Mouse (Mus musculus): ENCODE measurements at regions not wholly inside any gene's neighbourhood (a gene's known extent, or its start where the extent isn't known, plus 50 kb on each side); places are given as distances from the start of the nearest gene placed in this dataset.

DNA sequence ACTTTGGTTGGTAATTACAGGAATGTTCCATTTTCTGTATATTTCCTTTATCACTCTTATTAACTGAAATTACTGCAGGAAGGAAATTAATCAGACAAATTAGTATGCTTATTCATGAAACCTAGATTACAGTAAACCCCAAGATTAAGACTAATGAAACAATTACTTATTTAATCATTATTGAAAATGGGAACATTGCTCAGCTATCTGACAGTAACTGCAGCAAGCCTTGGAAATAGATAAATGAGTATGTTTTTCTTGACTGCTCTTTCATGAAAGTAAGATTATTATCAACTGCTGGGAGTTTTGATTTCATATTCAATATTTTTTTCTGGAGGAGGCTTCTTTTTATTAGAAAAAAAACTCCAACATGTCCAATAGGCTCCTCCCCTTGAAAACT, 230.8 kb upstream of the Mmadhc start:
- ATAC-seq (ENCODE audit: insufficient number of reproducible peaks, low FRiP score, low TSS enrichment, low read depth) = no peak
- H3K4me2 ChIP-seq = no peak overlapping the region

GRCm38 (mm10) chr2:50524838-50525615, 228.4 kb upstream of the Mmadhc start:
- H3K27ac ChIP-seq = no peak overlapping the region
- no peaks in the 10 kb centered on the region for H3K4me1 ChIP-seq
- no peak overlapping the region for H3K4me2 ChIP-seq
- no peak overlapping the region for H3K4me3 ChIP-seq
- no peaks in the 10 kb centered on the region for H3K27me3 ChIP-seq
- 86% methylated on average over 10 of the region's 10 CpGs for WGBS
- no peaks in the 10 kb centered on the region for H3K9me3 ChIP-seq
- no peak overlapping the region for H3K9ac ChIP-seq
- no peaks in the 10 kb centered on the region for H3K36me3 ChIP-seq
- ATAC-seq (ENCODE audit: insufficient number of reproducible peaks, low FRiP score, low TSS enrichment, low read depth) = no peak

More for the DNA sequence above, 230.8 kb upstream of the Mmadhc start:
- Histone ChIP-seq H3K27me3 (no peaks in the 10 kb centered on the region), H3K9ac (no peak overlapping the region), H3K36me3 (no peaks in the 10 kb centered on the region), H3K4me1 (no peaks in the 10 kb centered on the region), H3K4me3 (no peak overlapping the region), H3K27ac (no peak overlapping the region), H3K9me3 (no peaks in the 10 kb centered on the region)

GRCm38 (mm10) chr2:50520169-50520568, 223.6 kb upstream of the Mmadhc start:
- H3K36me3 ChIP-seq = no peaks in the 10 kb centered on the region
- no peaks in the 10 kb centered on the region for H3K4me1 ChIP-seq
- no peak overlapping the region for H3K4me3 ChIP-seq
- H3K9ac ChIP-seq = no peak overlapping the region
- no peaks in the 10 kb centered on the region for H3K9me3 ChIP-seq
- no peaks in the 10 kb centered on the region for H3K27me3 ChIP-seq
- WGBS = 30% methylated on average over 8 of the region's 8 CpGs
- 0 out of 2 replicates have a peak overlapping the region, but pooled peaks have one; percentile 12 for H3K4me2 ChIP-seq
- no peak overlapping the region; the same call in 1 of the 2 replicates for H3K27ac ChIP-seq
- ATAC-seq (ENCODE audit: insufficient number of reproducible peaks, low FRiP score, low TSS enrichment, low read depth) = no peak

DNA sequence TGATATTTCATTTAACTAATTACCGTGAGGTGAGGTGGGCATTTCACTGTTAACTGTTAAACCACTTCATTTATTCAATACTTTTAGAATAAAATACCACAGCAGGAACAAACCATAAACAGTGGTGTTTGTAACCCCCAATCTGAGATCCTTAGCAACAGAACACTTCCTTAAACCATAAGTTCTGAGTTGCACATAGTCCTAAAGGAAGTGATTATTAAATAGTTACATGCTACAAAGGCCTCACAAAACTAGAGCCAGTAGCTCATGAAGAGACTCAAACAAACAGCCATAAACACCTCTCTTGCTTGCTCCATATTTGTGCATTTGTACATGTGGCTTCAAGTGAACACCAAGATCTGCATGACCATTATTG, 222.5 kb upstream of the Mmadhc start:
- H3K36me3 ChIP-seq = no peaks in the 10 kb centered on the region
- no peak overlapping the region for H3K27ac ChIP-seq

DNA sequence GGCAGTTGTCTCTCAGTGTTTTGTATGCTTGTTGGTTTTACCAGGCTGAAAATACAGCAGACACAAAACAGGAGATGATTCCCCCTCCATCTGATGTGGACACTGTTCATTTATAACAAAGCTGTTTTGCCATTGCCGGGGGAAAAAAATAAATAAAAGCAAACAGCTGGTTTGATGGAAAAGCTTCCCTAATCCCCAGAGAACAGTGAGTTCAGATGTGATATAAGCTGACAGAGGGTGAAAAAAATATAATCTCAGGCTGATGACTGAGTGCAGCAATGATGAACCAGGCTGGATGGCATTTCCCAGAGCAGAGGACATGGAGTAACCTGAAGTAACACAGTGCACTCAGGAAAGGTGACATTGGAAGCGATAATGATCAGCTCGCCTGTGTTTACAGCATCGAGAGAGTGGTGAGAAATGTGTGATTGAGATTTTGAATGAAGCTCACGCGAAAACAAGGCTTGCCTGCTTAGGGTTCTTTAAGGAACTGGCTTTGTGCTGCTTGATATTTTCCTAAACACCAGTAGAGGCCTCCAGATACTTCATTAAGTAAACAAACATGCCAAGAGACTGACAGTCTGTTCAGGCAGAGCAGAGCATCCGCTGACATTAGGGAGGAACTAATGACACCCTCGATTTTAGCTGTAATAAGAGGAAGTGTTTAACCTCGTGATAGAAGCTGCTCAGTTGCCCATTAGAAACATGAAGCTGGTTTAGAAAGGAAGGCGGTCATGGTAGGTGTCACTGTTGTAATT, 221.9 kb upstream of the Mmadhc start:
- Histone ChIP-seq H3K27ac (no peak overlapping the region), H3K4me1 (no peaks in the 10 kb centered on the region), H3K27me3 (no peaks in the 10 kb centered on the region), H3K4me3 (no peak overlapping the region), H3K36me3 (no peaks in the 10 kb centered on the region), H3K4me2 (no peak overlapping the region), H3K9me3 (no peaks in the 10 kb centered on the region), H3K9ac (no peak overlapping the region)
- ATAC-seq (ENCODE audit: insufficient number of reproducible peaks, low FRiP score, low TSS enrichment, low read depth) = no peak
- WGBS = 39% methylated on average over 10 of the region's 10 CpGs

More for the DNA sequence above, 222.5 kb upstream of the Mmadhc start:
- H3K4me3 ChIP-seq = no peak overlapping the region
- H3K9me3 ChIP-seq = no peaks in the 10 kb centered on the region
- H3K9ac ChIP-seq = no peak overlapping the region
- no peaks in the 10 kb centered on the region for H3K27me3 ChIP-seq
- no peaks in the 10 kb centered on the region for H3K4me1 ChIP-seq
- ATAC-seq (ENCODE audit: insufficient number of reproducible peaks, low FRiP score, low TSS enrichment, low read depth) = no peak
- H3K4me2 ChIP-seq = no peak overlapping the region
- WGBS = 53% methylated on average over 1 of the region's 1 CpGs

- no peak overlapping the region for H3K9ac ChIP-seq
- 89% methylated on average over 4 of the region's 4 CpGs for WGBS
- no peak overlapping the region for H3K4me2 ChIP-seq
- ATAC-seq (ENCODE audit: insufficient number of reproducible peaks, low FRiP score, low TSS enrichment, low read depth) = no peak
- no peak overlapping the region for H3K4me3 ChIP-seq
- H3K9me3 ChIP-seq = no peaks in the 10 kb centered on the region
- no peaks in the 10 kb centered on the region for H3K27me3 ChIP-seq
- no peak overlapping the region for H3K27ac ChIP-seq
- H3K4me1 ChIP-seq = no peaks in the 10 kb centered on the region
- H3K36me3 ChIP-seq = no peaks in the 10 kb centered on the region
Observed at GRCm38 (mm10) chr2:50513276-50513675, 216.7 kb upstream of the Mmadhc start.

DNA sequence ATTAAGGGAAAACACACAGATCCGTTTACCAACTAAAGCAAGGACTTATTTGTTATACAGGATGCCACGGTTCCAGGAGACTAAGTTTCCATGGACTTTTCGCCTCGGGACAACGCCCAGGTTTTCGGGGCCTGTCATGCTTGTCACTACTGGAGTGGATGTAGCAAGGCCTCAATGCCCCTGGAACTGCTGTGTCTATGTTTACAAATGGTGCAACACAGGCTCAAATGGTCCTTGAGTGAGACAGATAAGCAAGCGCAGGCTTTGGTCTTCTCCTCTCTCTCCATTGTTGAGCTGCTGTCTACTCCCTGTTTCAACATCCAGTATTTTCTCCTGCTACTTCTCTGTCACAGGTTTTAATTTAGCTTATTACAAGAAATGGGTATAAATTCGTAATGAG, 202.1 kb upstream of the Mmadhc start:
- Histone ChIP-seq H3K27me3 (no peaks in the 10 kb centered on the region), H3K36me3 (no peaks in the 10 kb centered on the region)
- 91% methylated on average over 8 of the region's 8 CpGs for WGBS

DNA sequence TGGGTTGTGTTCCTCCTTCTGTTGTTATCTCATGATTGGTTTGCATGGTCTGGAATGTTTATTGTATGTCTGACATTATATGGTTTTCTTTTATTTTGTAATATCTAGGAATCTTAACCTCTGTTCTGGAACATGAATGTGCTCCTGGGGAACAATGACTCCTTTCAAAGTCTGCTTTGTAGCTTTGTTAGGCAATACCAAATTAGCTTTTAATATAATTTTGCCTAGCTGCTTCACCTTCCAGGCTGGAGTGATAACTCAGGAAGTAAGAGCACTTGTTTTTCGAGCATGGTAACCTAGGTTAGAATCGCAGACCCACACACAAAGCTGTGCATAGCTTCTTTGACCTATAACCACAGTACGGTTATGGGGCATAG, 199.4 kb upstream of the Mmadhc start:
- no peaks in the 10 kb centered on the region for H3K9me3 ChIP-seq
- H3K36me3 ChIP-seq = no peaks in the 10 kb centered on the region
- H3K27ac ChIP-seq = no peak overlapping the region
- peaks cover 7% of the 10 kb centered on the region; the same call in 1 of the 2 replicates for H3K4me1 ChIP-seq
- H3K9ac ChIP-seq = no peak overlapping the region
- no peak overlapping the region for H3K4me2 ChIP-seq
- WGBS = 83% methylated on average over 3 of the region's 3 CpGs
- no peaks in the 10 kb centered on the region for H3K27me3 ChIP-seq
- H3K4me3 ChIP-seq = no peak overlapping the region
- no peak for ATAC-seq (ENCODE audit: insufficient number of reproducible peaks, low FRiP score, low TSS enrichment, low read depth)

More for the DNA sequence above, 202.1 kb upstream of the Mmadhc start:
- ATAC-seq (ENCODE audit: insufficient number of reproducible peaks, low FRiP score, low TSS enrichment, low read depth) = no peak
- Histone ChIP-seq H3K4me1 (peaks cover 7% of the 10 kb centered on the region; the same call in 1 of the 2 replicates), H3K9ac (no peak overlapping the region), H3K27ac (no peak overlapping the region), H3K9me3 (no peaks in the 10 kb centered on the region), H3K4me2 (no peak overlapping the region), H3K4me3 (no peak overlapping the region)

DNA sequence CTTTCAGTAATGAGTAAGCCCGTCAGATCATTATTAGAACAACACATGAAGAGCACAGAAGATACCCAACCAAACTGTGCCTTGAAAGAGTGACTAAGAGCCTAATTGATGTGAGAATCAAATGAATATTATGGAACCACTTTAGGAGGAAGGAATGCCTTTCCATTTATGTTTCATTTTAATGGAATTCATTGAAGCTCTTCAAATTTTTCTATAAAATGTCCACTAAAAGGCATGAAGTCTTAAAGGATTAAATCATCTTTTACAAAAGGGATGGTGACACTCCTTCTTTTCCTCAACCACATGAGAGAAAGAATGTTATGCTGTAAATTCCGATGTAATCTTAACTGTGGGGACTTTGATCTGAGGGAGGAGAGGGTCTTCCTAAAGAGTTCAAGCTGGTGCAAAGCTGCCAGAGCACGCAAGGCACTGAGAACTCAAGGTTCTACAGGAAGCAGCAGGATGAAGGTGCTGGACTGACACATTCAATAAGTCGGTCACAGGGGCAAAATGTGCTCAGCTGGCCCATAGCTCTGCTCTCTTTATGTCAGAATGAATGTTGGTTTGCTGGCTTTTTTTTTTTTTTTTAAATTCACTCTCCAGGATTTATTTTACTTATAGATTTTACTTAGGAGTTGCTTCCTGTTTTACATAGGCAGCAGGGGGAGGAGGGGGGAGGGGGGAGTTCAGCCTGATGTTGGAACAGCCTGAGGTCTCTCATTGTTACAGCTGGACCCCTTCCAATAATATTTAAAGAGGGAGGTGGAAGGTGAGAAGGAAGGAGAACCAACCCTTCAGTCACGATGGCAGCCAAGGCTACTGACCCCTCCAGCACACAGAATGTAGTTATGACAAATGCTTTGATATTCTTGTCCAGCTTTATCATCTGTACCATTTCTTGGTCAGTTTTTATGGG, 198.8 kb upstream of the Mmadhc start:
- WGBS = 28% methylated on average over 5 of the region's 5 CpGs

DNA sequence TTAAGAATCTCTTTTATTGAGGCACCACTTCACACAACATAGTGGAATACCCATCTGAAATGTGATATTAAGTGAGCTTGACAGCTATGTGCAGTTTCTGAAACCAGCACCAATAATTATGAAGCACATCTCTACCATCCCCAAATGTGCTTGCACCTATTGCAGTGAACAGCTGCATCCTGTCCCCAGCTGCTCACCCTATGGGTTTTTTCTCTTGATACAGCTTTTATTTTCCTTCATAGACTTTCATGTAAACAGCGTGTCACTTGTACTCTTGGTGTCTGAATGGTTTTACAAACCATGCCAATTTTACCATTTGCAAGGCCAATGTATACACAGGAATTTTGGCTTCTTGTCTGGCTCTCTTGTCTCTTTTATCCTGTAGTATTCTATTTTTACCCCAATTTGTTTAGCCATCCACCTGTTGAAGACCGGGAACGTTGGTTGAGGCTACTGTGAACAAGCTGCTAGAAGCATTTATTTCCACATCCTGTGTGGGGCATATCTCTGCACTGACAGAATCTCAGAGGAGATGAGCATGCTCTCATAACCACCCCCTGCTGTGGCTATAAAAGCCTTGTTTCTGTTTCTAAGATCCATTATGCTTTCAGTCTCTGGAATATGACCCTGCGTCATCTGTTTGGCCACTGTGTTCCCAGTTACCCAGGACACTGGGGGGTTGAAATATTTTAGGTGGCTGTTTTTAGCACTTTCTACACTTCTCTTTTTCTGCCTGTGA, 197.2 kb upstream of the Mmadhc start:
- no peaks in the 10 kb centered on the region for H3K27me3 ChIP-seq
- H3K9me3 ChIP-seq = no peaks in the 10 kb centered on the region
- no peak overlapping the region for H3K27ac ChIP-seq
- no peak overlapping the region for H3K9ac ChIP-seq
- H3K4me1 ChIP-seq = peaks cover 7% of the 10 kb centered on the region; the same call in 1 of the 2 replicates
- WGBS = 70% methylated on average over 4 of the region's 4 CpGs
- no peak overlapping the region for H3K4me3 ChIP-seq
- ATAC-seq (ENCODE audit: insufficient number of reproducible peaks, low FRiP score, low TSS enrichment, low read depth) = no peak
- no peak overlapping the region for H3K4me2 ChIP-seq
- H3K36me3 ChIP-seq = no peaks in the 10 kb centered on the region

More for the DNA sequence above, 198.8 kb upstream of the Mmadhc start:
- no peak for ATAC-seq (ENCODE audit: insufficient number of reproducible peaks, low FRiP score, low TSS enrichment, low read depth)
- H3K9me3 ChIP-seq = no peaks in the 10 kb centered on the region
- H3K27ac ChIP-seq = no peak overlapping the region
- H3K9ac ChIP-seq = no peak overlapping the region
- no peak overlapping the region for H3K4me3 ChIP-seq
- peaks cover 7% of the 10 kb centered on the region; the same call in 1 of the 2 replicates for H3K4me1 ChIP-seq
- no peaks in the 10 kb centered on the region for H3K36me3 ChIP-seq
- H3K27me3 ChIP-seq = no peaks in the 10 kb centered on the region
- no peak overlapping the region for H3K4me2 ChIP-seq

GRCm38 (mm10) chr2:50463799-50464198, 167.2 kb upstream of the Mmadhc start:
- no peak overlapping the region for H3K4me3 ChIP-seq
- no peaks in the 10 kb centered on the region for H3K27me3 ChIP-seq
- no peaks in the 10 kb centered on the region for H3K36me3 ChIP-seq
- H3K9ac ChIP-seq = no peak overlapping the region
- no peaks in the 10 kb centered on the region for H3K9me3 ChIP-seq
- H3K4me2 ChIP-seq = no peak overlapping the region
- no peaks in the 10 kb centered on the region for H3K4me1 ChIP-seq
- H3K27ac ChIP-seq = no peak overlapping the region
- no peak for ATAC-seq (ENCODE audit: insufficient number of reproducible peaks, low FRiP score, low TSS enrichment, low read depth)
- WGBS = 22% methylated on average over 4 of the region's 4 CpGs

Measured in limb, embryonic 15.5 days (tissue).